Mouse (Mus musculus): ENCODE measurements around the gene Cnep1r1.

Gene Cnep1r1

DNA sequence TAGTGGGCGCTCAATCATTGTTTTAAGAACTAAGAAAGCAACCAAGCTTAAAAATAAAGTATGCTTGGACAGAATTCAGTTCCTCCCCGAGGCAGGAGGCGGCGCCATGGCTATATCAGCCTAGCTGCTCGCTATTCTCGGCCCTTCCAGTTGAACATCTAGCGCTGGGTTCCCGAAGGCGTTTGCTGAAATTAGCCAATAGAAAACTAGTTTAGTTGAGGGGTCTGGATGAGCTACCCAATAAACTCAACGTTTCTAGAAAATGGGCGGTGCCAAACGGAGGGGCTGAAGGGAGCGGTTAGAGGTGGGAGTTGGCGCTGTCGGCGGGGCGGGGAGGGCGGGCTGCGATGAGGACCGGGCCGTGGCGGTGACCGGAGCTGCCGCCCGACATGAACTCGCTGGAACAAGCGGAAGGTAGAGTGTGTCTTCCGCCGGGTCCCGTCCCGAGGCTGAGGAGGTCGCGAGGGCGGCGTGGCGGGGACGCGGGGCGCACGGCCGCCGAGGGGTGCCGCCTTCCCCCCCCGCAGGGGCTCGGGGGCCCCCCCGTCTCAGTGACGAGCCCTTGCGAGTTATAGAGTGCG, at the start of gene Cnep1r1:
TSS of gene Cnep1r1 (plus strand) at position 314 of the 581 bp plus-strand sequence.
- ATAC-seq (ENCODE audit: insufficient number of reproducible peaks, low FRiP score, low TSS enrichment) = peak; percentile 100

DNA sequence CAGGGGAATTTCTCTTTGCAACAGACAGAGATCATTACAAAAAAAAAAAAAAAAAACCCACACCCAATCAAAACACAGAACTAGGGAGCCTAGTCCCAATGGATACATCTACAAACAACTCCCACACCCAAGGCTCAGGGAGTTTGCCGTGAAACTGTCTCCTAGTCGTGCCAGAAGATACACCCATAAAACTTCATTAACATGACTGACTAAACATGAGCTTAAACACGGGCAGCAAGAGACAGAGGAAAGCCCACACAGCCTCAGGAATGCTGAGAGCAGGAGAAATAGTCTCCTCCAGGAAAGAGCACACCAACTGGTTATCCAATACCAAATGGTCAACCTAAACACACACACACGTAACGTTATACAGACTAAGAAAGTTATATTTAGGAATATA, 36.4 kb upstream of the Cnep1r1 start:
- no peak for ATAC-seq (ENCODE audit: insufficient number of reproducible peaks, low FRiP score, low TSS enrichment)

DNA sequence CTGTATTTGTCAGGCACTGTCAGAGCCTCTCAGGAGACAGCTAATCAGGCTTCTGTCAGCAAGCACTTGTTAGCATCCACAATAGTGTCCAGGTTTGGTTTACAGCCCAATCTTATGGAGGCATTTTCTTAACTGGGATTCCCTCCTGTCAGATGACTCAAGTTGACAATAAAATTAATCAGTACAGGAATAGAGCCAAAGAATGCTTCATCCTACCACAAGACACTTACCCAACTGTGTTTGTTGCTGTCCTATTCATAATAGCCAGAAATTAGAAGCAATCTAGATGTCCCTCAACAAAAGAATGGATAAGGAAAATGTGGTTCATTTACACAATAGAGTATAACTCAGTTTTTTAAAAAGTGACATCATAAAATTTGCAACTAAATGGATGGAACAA, 30.6 kb upstream of the Cnep1r1 start:
- ATAC-seq (ENCODE audit: insufficient number of reproducible peaks, low FRiP score, low TSS enrichment) = no peak

DNA sequence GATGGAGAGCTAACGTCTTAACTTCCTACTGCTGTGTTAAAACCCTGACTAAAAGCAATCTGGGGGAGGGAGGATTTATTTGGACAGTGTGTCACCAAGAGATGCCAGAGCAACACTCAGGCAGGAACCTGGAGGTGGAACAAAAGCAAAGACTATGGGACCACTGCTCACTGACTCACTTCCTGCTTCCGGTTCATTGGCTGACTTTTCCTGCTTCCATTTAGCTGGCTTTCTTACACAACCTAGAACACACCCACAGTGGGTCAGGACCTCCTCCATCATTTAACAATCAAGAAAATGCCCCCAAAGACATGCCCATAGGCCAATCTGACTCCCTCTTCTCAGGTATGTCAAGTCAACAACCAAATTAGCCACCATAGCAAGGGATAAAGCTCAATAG, 26.9 kb upstream of the Cnep1r1 start:
- ATAC-seq (ENCODE audit: insufficient number of reproducible peaks, low FRiP score, low TSS enrichment) = no peak

DNA sequence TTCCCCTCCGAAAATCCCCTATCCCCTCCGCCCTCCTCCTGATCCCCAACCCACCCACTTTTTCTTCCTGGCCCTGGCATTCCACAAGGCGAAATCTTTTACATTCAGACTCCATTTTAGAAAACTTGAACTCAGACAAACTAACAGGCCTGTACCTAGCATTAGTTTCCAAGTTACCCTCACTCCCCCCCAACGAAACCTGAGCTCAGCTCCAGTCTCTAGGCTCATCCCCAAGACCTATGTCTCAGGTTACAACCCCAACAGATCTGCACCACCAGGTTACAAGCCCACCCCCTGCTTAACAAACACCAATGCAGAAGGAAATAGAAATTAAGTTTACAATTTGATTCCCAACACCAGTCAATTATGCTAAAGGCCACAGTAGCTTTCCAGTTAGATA, 25.2 kb upstream of the Cnep1r1 start:
- no peak for ATAC-seq (ENCODE audit: insufficient number of reproducible peaks, low FRiP score, low TSS enrichment)

DNA sequence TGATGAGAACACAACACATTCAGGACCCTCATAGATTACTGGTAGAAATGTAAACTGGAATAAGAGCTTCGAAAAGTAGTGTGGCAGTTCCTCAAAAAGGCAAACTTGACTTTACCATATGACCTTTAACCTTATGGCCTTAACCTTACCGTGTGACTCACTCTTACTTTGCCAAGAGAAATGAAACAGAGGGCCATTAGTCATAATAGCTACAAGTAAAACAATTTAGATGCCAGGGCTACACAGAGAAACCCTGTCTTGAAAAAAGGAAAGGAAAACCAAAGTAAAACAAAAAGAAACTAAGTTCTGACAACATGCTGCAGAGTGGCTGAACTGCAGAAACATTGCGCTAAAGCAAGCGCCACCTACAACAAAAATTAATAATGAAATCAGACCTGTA, 19.7 kb upstream of the Cnep1r1 start:
- ATAC-seq (ENCODE audit: insufficient number of reproducible peaks, low FRiP score, low TSS enrichment) = no peak

DNA sequence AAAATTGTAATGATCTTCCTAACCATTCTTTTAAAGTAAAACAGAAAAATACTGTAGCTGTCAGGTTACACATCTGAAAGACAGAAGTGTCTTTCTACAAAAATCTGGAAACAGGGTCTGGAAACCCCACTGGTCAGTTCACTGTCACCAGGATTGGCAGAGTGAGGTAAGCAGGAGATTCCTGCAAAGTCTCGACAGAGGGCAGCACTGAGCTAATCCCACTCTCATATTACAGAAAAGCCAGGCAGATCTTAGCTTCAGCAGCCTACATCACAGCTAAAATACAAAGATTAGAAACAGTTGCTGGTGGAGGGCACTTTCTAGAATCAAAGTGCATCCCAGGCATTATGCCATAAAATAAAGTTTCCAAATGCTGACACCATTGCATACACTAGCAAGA, 19.0 kb upstream of the Cnep1r1 start:
- 0 out of 2 replicates have a peak, but pooled peaks have one; percentile 61 for ATAC-seq (ENCODE audit: insufficient number of reproducible peaks, low FRiP score, low TSS enrichment)

DNA sequence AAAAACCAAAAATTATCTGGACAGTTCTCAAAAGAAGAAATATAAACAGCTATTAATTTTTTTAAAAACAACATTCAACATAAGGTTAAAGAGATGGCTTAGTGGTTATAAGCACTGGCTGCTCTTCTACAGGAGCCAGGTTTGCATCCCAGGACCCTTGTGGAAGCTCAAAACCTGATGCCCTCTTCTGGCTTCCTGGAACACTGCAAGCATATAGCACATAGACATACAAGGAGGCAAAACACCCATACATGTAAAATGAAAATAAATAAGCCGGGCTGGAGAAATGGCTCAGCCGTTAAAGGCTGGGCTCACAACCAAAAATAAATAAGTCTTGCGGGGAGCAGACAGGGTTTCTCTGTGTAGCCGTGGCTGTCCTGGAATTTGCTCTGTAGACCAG, 9.3 kb upstream of the Cnep1r1 start:
- ATAC-seq (ENCODE audit: insufficient number of reproducible peaks, low FRiP score, low TSS enrichment) = no peak

DNA sequence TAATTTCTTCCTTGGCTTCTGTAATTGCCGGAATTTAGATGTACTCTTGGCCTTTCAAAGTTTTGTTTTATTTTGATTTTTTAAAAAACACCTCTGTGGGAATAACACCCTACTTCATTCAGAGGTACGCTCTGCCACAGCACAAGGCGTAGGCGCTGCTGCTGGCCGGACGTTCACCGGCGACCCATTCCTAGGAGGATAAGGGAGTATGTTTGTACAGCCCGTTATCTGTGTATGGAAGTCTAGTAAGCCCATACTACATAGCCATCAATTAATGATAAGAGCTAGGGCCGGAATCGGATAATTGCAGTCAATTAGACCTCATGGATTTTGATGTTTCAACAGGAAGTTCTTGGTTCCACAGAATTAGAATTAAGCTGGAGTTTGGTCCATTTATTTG, 507 bp downstream of the Cnep1r1 start:
- ATAC-seq (ENCODE audit: insufficient number of reproducible peaks, low FRiP score, low TSS enrichment) = no peak

DNA sequence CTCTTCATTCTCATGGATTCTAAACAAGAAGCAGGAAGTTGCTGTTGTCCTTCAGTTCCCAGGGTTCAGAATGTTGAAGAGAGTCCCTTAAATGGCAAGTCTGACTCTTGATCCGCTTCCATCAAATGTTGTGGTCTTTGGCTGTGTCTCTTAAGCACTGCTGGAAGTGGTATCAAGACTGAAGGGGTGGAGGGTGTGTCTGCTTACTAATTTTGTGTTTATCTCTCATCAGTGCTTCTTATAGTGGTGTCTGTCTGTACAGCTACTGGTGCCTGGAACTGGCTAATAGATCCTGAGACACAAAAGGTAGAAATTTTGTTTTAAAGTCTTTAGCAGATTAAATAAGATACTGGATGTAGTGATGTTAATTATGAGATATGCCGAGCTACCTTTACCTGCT, 6.3 kb downstream of the Cnep1r1 start:
- no peak for ATAC-seq (ENCODE audit: insufficient number of reproducible peaks, low FRiP score, low TSS enrichment)

DNA sequence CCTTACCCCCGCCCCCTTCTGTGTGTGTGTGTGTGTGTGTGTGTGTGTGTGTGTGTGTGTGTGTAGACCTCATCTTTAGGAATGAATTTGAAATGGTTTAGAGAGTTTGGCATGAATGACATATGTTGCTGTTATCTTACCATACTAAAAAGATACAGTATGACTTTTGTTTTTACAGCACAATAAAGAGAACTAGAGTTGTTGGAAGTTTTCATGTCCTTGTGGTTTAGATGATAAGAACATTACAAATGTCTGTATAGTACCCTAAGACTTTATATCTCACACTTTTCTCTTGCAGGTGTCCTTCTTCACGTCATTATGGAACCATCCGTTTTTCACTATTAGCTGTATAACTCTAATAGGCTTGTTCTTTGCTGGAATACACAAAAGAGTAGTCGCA, 10.8 kb downstream of the Cnep1r1 start:
- no peak for ATAC-seq (ENCODE audit: insufficient number of reproducible peaks, low FRiP score, low TSS enrichment)

DNA sequence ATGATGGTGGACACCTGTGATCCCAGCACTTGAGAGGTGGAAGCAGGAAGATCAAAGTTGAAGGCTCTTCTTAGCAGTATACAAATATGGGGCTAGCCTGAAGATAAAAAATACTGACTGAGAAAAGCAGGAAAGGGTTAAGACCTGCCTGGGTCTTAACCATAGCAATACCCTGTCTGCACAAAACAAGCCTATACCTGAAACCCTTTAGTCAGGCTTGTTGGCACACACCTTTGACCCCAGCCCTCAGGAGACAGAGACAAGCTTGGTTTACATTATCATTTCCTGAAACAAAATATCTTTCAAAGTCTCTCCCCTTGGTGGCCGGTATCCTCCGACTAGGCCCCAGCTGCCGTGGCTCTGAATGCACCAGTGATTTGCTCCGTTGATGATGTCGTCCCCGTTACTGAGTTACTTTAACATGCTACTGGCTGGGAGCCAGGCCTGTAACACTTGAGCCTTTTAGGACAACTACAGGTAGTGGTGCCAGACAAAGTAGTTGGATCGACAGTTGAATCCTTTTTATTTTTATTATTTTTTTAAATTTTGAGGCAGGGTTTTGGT, 12.3 kb downstream of the Cnep1r1 start:
- no peak for ATAC-seq (ENCODE audit: insufficient number of reproducible peaks, low FRiP score, low TSS enrichment)

DNA sequence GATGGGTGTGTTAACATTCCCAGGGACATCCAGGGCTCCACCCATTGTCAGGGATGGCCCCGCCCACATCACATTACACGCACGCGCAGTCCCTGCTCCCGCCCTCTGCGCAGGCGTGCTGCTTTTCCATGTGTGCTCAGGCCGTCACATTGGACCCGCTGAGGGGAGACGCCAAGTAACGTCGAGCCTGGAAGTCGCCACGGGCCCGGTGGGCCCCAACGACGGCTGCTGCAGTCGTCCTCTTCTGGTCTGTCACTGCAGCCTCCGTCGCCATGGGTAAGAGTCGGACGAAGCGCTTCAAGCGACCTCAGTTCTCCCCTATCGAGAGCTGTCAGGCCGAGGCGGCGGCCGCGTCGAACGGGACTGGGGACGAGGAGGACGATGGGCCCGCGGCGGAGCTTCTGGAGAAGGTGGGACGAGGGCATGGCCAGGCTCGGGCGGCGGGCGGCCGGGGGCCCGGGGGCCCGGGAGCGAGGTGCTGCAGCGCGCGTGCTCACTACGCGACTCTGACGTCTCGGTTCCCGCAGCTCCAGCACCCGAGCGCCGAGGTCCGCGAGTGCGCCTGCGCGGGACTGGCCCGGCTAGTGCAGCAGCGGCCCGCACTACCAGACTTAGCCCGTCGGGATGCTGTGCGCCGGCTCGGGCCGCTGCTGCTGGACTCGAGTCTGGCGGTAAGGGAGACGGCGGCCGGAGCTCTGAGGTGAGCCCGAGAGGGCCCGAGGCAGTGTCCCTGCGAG, 19.3 kb downstream of the Cnep1r1 start, which contains the start of gene Heatr3:
TSS of gene Heatr3 (plus strand) at position 108 of the 737 bp plus-strand sequence.
- ATAC-seq (ENCODE audit: insufficient number of reproducible peaks, low FRiP score, low TSS enrichment) = peak; percentile 94

DNA sequence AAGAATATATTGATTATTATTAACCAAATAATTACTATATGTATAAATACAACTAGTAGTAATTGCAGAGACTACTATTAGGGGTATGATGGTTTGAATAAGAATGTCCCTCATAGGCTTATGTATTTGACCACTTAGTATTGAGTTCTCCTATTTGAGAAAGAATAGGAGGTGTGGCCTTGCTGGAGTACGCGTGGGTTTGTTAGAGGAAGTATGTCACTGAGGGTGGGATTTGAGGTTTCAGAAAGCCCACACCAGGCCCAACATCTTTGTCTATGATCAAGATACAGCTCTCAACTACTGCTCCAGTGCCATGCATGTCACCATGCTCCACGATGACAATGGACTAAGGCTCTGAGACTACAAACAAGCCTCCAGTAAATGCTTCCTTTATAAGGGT, 20.7 kb downstream of the Cnep1r1 start:
- no peak for ATAC-seq (ENCODE audit: insufficient number of reproducible peaks, low FRiP score, low TSS enrichment)

DNA sequence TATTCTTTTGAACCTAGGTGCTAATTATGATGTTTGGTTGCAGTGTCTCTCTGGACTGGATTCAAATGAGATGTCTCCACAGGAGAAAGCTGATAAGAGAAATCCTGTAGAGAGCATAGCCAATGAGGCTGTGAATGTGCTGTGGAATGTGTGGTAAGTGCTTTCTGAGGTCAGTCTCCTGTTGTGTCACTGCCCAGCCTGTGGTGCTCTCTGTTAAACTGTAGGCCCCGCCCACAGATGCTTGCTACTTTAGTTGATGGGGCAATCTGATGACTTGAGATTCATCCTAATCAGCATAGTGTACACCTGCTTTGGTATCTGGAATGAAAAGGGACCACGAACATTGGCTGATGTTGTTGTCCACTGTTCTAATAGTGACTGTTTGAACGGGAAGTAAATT, 23.1 kb downstream of the Cnep1r1 start:
- ATAC-seq (ENCODE audit: insufficient number of reproducible peaks, low FRiP score, low TSS enrichment) = no peak

DNA sequence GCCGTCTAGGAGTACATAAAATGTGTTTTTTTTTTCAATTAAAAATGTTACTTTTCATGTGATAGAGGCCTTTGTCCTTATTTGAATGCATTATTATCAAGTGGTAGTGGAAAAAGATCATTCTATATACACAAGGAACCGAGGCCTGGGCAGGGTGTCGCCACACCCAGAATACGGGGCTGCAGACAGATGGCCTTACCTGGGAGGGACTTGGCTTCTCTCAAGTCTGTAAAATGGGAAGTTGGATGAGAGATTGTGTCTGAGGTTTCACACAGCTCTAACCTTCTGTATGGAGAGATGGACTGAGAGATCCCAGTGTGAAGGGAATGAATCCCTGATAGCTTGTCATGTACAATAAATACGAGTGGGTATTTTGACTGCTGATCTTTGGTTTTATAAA, 25.5 kb downstream of the Cnep1r1 start:
- no peak for ATAC-seq (ENCODE audit: insufficient number of reproducible peaks, low FRiP score, low TSS enrichment)

DNA sequence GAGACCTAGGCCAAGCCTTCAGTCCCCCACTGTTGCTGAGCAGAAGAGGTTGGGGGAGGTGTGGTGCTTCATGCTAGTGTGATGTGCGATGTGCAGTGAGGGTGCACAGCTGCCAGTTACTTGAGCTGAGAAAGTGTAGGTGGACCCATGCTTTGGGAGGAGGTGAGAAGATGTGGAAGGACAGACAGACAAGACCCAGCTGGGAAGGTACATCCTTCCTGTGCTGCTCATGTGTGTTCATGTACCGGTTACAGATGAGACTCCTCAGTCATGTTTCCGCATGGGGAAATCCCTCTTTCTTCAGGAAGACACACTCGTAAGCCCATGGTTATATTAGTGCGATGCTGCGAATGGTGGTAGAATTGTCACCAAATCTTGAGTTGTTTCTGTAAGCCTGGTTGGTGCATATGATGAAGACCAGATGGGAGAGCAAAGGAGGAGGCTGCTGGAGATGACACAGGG, 32.4 kb downstream of the Cnep1r1 start:
- no peak for ATAC-seq (ENCODE audit: insufficient number of reproducible peaks, low FRiP score, low TSS enrichment)

DNA sequence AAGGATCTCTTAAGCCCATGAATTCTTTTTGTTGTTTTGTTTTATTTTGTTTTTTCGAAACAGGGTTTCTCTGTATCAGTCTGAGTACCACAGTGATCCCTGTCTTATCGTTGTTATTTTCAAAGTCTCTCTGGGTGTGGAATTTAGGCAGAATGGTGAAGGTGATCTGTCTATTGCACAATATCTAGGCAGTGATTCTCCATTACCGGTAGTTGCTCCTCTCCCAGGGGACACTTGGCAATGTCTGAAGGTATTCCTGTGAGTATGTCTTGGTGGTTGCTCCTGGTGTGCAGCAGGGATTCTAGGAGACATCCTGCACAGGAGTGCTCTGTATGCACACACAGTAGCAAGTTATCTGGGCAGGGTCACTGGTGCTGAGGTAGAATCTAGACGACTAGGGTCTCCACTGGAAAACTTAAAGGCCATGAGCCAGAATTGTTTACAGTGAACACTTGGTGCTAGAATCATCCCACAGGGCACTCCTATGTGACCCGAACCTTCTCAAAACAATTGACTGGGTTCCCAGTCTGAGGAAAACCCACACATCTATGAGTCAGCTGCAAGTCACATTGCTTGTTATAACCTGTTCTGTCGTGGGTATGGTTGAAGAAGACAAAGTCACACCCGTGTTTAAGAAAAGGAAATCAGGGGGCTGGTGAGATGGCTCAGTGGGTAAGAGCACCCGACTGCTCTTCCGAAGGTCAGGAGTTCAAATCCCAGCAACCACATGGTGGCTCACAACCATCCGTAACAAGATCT, 41.8 kb downstream of the Cnep1r1 start:
- no peak for ATAC-seq (ENCODE audit: insufficient number of reproducible peaks, low FRiP score, low TSS enrichment)

DNA sequence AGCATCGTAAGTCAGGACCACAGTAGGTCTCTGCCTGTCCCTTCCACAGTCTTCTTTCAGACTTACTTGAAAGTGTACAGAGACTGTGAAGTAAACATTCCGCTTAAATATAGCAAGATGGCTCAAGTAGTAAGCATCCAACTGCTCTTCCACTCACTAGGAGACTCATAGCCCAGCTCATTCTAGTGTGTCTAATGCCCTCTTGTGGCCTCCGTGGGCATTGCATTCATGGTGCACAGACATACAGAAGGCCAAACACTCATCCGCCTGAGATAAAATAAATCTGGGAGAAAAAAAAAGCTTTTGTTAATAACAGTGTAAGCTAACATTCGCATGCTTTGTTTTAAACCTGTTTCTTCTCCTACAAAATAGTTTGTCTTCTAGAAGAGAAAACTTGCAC, 42.9 kb downstream of the Cnep1r1 start:
- ATAC-seq (ENCODE audit: insufficient number of reproducible peaks, low FRiP score, low TSS enrichment) = no peak

DNA sequence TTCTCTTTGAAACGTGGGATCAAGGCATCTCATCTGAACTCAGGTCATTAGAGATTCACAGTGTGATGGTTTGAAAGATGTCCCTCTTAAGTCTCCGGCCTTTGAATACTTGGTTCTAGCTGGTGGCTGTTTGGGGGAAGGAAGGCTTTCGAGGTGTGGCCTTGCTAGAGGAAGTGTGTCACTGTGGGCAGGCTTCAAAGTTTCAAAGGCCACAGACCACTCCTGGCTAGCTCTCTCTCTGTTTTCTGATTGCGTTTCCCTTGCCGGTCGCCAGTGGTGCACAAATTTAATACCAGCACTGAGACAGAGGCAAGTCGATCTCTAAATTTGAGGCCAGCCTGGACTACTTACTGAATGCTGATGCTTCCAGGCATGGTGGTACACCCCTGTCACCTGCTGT, 56.7 kb downstream of the Cnep1r1 start:
- ATAC-seq (ENCODE audit: insufficient number of reproducible peaks, low FRiP score, low TSS enrichment) = no peak

DNA sequence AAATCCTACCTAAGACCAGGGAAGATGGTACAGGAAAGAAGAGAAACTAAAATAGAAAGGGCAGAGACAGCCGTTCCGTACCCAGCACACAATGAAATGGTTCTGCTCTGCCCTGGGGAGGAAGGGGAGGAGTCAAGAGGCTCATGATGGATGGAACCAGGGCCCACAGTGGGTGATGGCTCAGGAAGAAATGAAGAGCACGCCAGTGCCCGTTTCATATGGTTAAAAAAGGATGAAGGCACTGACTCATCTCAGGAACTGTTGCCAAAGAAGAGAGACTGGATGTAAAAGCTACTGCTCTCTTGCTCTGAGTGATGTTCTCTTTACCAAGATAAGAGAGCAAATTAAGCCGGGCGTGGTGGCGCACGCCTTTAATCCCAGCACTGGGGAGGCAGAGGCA, 58.7 kb downstream of the Cnep1r1 start:
- no peak for ATAC-seq (ENCODE audit: insufficient number of reproducible peaks, low FRiP score, low TSS enrichment)

Data from cerebellum, adult (tissue).